Mouse (Mus musculus): ENCODE results near the gene Phb2. TPM values are rescaled to one million over a fixed set of nuclear protein-coding genes. Genes with fewer than 3 reads are reported as not detected.
"Not testable (repeated sequence)": the region's sequence is repeated elsewhere in the genome, so short reads cannot be mapped to it uniquely, and the experiment has no call there.

The Phb2 gene
- total and polyA plus RNA-seq, 2 experiments from 2014 or later = 218 to 270 TPM

GRCm38 (mm10) chr6:124679486-124679885, 32.6 kb upstream of the Phb2 start:
- Histone ChIP-seq H3K9ac (replicated peaks; ENCODE audit: low read length) (no peak overlapping the region), H3K4me2 (ENCODE audit: low read depth, low read length) (no peak overlapping the region), H3K27me3 (ENCODE audit: insufficient read depth, low read length) (no peaks in the 10 kb centered on the region), H3K27ac (no peak overlapping the region), H3K9me3 (ENCODE audit: low read length) (no peaks in the 10 kb centered on the region), H3K4me3 (ENCODE audit: low read length) (no peak overlapping the region), H3K4me1 (ENCODE audit: insufficient read depth, low read length) (no peaks in the 10 kb centered on the region), H3K36me3 (ENCODE audit: insufficient read depth, low read length) (no peaks in the 10 kb centered on the region)
- no peak for ATAC-seq
- no peak for TF ChIP-seq CTCF (IDR thresholded peaks at IDR 0.05; ENCODE audit: low read depth)
- no peak for DNase-seq (ENCODE audit: low spot score)
- 89% methylated on average over 3 of the region's 3 CpGs for WGBS

- WGBS = 52% methylated on average over 6 of the region's 6 CpGs
Observed at GRCm38 (mm10) chr6:124682291-124682690, 29.8 kb upstream of the Phb2 start.

GRCm38 (mm10) chr6:124683591-124684417, 28.3 kb upstream of the Phb2 start:
- H3K36me3 ChIP-seq (ENCODE audit: insufficient read depth, low read length) = no peaks in the 10 kb centered on the region
- no peak overlapping the region for H3K9ac ChIP-seq (replicated peaks; ENCODE audit: low read length)
- H3K27ac ChIP-seq = no peak overlapping the region
- H3K4me2 ChIP-seq (ENCODE audit: low read depth, low read length) = no peak overlapping the region
- H3K9me3 ChIP-seq (ENCODE audit: low read length) = no peaks in the 10 kb centered on the region
- no peak for TF ChIP-seq CTCF (IDR thresholded peaks at IDR 0.05; ENCODE audit: low read depth)
- ATAC-seq (no peak), DNase-seq (ENCODE audit: low spot score) (no peak)
- no peaks in the 10 kb centered on the region for H3K27me3 ChIP-seq (ENCODE audit: insufficient read depth, low read length)
- no peak overlapping the region for H3K4me3 ChIP-seq (ENCODE audit: low read length)
- no peaks in the 10 kb centered on the region for H3K4me1 ChIP-seq (ENCODE audit: insufficient read depth, low read length)
- whole genome bisulfite sequencing = 88% methylated on average over 14 of the region's 14 CpGs

More at GRCm38 (mm10) chr6:124682291-124682690, 29.8 kb upstream of the Phb2 start:
- not testable (repeated sequence) for H3K9me3 ChIP-seq (ENCODE audit: low read length); H3K36me3 ChIP-seq (ENCODE audit: insufficient read depth, low read length); H3K4me1 ChIP-seq (ENCODE audit: insufficient read depth, low read length); ATAC-seq; H3K27me3 ChIP-seq (ENCODE audit: insufficient read depth, low read length); DNase-seq (ENCODE audit: low spot score); H3K9ac ChIP-seq (replicated peaks; ENCODE audit: low read length); H3K27ac ChIP-seq; H3K4me2 ChIP-seq (ENCODE audit: low read depth, low read length); H3K4me3 ChIP-seq (ENCODE audit: low read length)

GRCm38 (mm10) chr6:124685606-124686386, 26.3 kb upstream of the Phb2 start:
- H3K27ac ChIP-seq = no peak overlapping the region
- no peak overlapping the region for H3K9ac ChIP-seq (replicated peaks; ENCODE audit: low read length)
- H3K4me1 ChIP-seq (ENCODE audit: insufficient read depth, low read length) = no peaks in the 10 kb centered on the region
- DNase-seq (ENCODE audit: low spot score) (no peak), ATAC-seq (no peak)
- H3K4me2 ChIP-seq (ENCODE audit: low read depth, low read length) = no peak overlapping the region
- H3K36me3 ChIP-seq (ENCODE audit: insufficient read depth, low read length) = no peaks in the 10 kb centered on the region
- 90% methylated on average over 12 of the region's 12 CpGs for WGBS
- no peak for TF ChIP-seq CTCF (IDR thresholded peaks at IDR 0.05; ENCODE audit: low read depth)
- H3K27me3 ChIP-seq (ENCODE audit: insufficient read depth, low read length) = no peaks in the 10 kb centered on the region
- H3K9me3 ChIP-seq (ENCODE audit: low read length) = no peaks in the 10 kb centered on the region
- H3K4me3 ChIP-seq (ENCODE audit: low read length) = no peak overlapping the region

- TF ChIP-seq CTCF (IDR thresholded peaks at IDR 0.05; ENCODE audit: low read depth) = peak; percentile 22; the same call in 1 of the 2 replicates
- ATAC-seq; H3K4me1 ChIP-seq (ENCODE audit: insufficient read depth, low read length); H3K9ac ChIP-seq (replicated peaks; ENCODE audit: low read length); DNase-seq (ENCODE audit: low spot score); H3K9me3 ChIP-seq (ENCODE audit: low read length); H3K27me3 ChIP-seq (ENCODE audit: insufficient read depth, low read length); H3K36me3 ChIP-seq (ENCODE audit: insufficient read depth, low read length); H3K27ac ChIP-seq; H3K4me3 ChIP-seq (ENCODE audit: low read length); H3K4me2 ChIP-seq (ENCODE audit: low read depth, low read length): not testable (repeated sequence)
- 69% methylated on average over 1 of the region's 1 CpGs for WGBS
Observed at GRCm38 (mm10) chr6:124686644-124687043, 25.5 kb upstream of the Phb2 start.

GRCm38 (mm10) chr6:124688151-124688758, 23.9 kb upstream of the Phb2 start:
- H3K27me3 ChIP-seq (ENCODE audit: insufficient read depth, low read length) = no peaks in the 10 kb centered on the region
- no peak for ATAC-seq

More at GRCm38 (mm10) chr6:124688151-124688758, 23.9 kb upstream of the Phb2 start:
- Histone ChIP-seq H3K4me1 (ENCODE audit: insufficient read depth, low read length) (no peaks in the 10 kb centered on the region), H3K9me3 (ENCODE audit: low read length) (no peaks in the 10 kb centered on the region), H3K9ac (replicated peaks; ENCODE audit: low read length) (no peak overlapping the region), H3K27ac (no peak overlapping the region), H3K4me2 (ENCODE audit: low read depth, low read length) (no peak overlapping the region), H3K4me3 (ENCODE audit: low read length) (no peak overlapping the region), H3K36me3 (ENCODE audit: insufficient read depth, low read length) (no peaks in the 10 kb centered on the region)
- 86% methylated on average over 8 of the region's 8 CpGs for WGBS
- DNase-seq (ENCODE audit: low spot score) = no peak
- TF ChIP-seq CTCF (IDR thresholded peaks at IDR 0.05; ENCODE audit: low read depth) = no peak

All from hindbrain, postnatal 0 days (tissue).